Mouse (Mus musculus) bone marrow macrophage, adult 2 months (primary cell): ENCODE data around the gene Exoc2.

Experiments
- CTCF ChIP-seq: IDR thresholded peaks from 2 replicates; pipeline ENCODE4 v1.5.1; 2012; ENCODE audit warnings: low read depth, mild to moderate bottlenecking, low read length, moderate library complexity
- POLR2A ChIP-seq: IDR thresholded peaks from 2 replicates; pipeline ENCODE4 v1.6.1; 2012; ENCODE audit warnings: mild to moderate bottlenecking, low read depth, low read length, borderline replicate concordance

- TF ChIP-seq CTCF (no peak), POLR2A (no peak)
Observed at GRCm38 (mm10) chr13:30846506-30846905, 127.4 kb downstream of the Exoc2 start.
